Mouse (Mus musculus) stomach, postnatal 0 days (tissue): ENCODE data around the gene Gnat2.

ENCODE experiments used
- CTCF ChIP-seq: IDR thresholded peaks from 2 replicates; pipeline ENCODE4 v1.5.1; 2016; ENCODE audit warnings: antibody characterized with exemption, low read depth, mild to moderate bottlenecking, moderate library complexity
- EP300 ChIP-seq: optimal IDR thresholded peaks from 2 replicates; pipeline ENCODE3; 2016; ENCODE audit warnings: antibody characterized with exemption

DNA sequence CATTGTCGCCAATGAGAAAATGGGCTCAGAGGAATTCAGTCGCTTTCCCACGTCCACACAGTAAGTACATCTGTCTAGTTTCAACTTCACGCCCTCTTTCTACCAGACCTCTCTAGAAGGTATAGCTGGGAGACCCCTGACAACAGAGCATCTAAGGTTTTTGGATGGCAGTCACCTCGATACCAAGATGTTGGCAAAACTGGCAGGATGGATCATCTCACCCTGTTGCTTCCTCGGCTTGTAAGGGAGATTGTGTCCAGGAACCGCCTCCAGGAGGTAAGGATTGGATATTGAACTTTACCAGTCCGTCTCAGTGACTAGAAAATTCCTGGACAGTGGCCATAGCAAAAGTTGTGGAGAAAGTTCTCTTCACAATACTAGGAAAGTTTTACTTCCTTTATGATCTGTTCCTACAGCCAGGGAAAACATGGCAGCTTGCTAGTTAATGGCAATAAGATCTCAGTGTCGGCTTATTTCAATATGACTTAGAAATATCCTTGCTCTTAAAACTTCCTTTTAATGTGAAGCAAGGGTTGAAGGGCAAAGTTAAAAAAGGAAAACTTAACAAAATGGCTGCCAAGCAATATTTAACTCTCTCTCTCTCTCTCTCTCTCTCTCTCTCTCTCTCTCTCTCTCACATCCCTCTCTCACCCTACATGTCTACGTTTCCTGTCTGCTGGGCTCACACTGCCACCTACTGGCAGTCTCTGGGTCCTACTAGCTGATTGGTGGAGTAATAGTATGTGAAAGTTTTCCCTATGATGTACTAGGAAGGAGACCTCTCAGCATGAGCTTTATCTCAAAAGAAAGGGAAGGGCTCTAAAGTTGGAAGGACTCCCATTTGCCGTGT lies 55.0 kb downstream of the Gnat2 start:
- TF ChIP-seq EP300 = no peak
- TF ChIP-seq CTCF = peak; percentile 98
